Mouse (Mus musculus) skeletal muscle tissue, adult 2 months (tissue): ENCODE data around the gene Slc13a1.

ENCODE experiments used
- DNase-seq: peaks from one replicate; pipeline ENCODE4 v3.0.0-alpha.2; 2012; ENCODE audit warnings: low read depth, low spot score

Gene Slc13a1

DNA sequence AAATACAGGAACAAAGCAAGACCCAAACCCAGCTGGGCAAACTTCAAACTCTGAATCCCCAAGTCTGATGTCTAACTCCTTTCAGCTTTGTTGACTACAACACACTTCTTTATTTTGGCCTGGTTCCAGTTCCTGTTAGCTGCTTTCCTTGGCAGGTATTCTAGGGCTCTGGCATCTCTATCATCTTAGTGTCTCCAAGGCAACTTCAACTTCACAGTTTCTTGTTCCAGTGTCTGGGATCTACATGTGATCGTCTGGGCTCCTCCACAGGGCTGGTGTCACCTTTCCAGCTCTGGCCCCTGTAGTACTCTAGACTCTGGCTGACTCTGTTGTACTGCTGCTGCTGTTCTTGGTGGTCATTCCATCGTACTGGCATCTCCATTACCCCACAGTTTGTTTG, 91.8 kb downstream of the Slc13a1 start:
- no peak for DNase-seq

GRCm38 (mm10) chr6:24072804-24073203, 95.1 kb downstream of the Slc13a1 start:
- DNase-seq: no peak

- no peak for DNase-seq
These were observed 108.1 kb downstream of the Slc13a1 start for GRCm38 (mm10) chr6:24059754-24060153.

DNA sequence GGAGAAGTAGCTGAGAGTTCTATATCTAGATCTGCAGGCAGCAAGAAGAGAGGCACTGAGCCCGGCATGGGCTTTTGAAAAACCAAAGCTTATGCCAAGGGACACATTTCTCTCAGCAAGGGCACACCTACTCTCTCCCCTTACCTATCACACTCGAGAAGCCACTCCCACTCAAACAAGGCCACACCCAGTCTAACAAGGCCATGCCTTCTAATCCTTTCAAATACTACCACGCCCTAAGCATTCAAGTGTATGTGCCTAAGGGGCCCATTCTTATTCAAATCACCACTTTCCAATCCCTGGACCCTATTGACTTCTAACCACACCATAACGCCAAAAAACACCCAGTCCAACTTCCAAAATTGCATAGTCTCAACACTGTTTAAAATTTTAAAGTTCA, 112.8 kb downstream of the Slc13a1 start:
- no peak for DNase-seq

DNA sequence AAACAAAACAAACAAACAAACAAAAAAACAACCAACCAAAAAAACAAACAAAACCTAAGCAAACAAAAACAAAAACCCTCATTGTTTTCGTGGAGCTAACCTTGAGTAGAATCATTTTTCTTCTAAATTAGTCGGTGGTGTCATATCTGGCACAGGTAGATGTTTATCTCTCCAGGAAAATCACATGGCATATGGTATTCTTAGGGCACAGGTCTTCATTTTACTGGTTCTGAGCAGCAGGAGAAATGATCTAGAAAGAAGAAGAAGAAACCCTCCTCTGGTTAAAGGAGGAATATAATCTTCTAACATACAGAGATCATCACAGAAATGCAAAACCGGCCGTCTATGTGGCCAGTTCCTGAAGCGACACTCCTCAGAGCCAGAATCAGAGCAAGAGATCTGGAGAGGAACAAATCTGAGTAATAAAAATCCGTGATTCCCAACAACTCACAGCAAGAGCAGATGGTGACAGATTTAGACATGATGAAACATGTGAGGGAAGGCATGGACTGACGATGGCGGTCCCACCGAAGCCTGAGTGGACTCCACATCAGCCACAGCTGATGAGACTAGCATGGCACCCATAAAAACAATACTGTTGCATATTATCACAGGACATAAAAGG, 113.7 kb downstream of the Slc13a1 start:
- DNase-seq: no peak

DNA sequence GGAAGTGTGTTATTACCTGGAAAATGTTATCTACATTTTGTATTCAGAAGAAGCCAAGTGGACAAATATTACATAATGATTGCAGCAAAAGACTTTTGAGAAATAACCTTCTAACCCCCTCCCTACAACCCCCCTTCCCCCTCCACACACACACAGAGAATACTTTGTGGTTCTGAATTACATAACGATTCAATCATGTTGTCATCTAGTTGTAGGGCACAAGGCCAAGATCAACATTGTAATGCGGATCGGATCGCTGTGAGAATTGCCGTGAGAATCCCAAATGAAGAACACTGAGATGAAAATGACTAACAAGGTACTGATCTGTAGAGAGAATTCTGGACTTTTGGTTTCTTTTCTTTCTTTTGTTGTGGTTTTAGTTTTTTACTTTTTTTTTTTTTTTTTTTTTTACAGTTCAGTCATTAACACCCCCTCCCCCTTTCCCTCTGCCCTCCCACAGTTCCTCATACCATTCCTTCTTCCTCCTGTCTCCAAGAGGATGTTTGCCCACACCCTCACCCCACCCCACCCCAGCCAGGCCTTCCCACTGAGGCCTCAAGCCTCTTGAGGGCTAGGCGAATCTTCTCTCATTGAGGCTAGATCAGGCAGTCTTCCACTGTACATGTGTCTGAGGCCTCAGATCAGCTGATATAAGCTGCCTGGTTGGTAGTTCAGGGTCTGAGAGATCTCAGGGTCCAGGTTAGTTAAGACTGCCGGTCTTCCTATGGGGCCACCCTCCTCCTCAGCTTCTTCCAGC, 120.7 kb downstream of the Slc13a1 start:
- peak; percentile 3 for DNase-seq

DNA sequence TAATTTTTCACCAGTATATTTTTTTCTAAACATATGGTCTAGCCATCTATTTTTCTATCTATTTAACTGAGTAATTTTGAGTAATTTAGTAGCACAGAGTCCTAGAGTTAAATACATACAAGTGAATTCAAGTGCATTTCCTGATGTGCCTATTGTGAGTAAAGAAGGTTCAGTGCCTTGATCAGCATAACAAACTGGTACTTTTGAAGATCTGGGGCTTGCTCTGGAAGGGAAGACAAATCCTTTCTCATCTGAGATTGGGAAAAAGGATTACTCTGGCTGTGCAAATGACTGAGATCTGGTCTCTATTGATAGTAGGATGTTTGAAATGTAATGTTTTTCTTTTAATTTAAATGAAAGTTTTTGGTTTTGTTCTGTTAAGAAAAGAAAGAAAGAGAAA, 124.4 kb downstream of the Slc13a1 start:
- DNase-seq: no peak
